Mouse (Mus musculus): ENCODE results near the gene Sipa1l3.

The Sipa1l3 gene

GRCm38 (mm10) chr7:29466585-29466984, 51.9 kb downstream of the Sipa1l3 start:
- peaks cover 80% of the 10 kb centered on the region for H3K4me1 ChIP-seq (replicated peaks; ENCODE audit: low read depth, low read length)
- no peaks in the 10 kb centered on the region for H3K27me3 ChIP-seq (ENCODE audit: insufficient read depth, low read length)
- H3K9me3 ChIP-seq (ENCODE audit: low read length): no peaks in the 10 kb centered on the region
- no peak overlapping the region for H3K4me3 ChIP-seq (replicated peaks; ENCODE audit: low read length)
- H3K36me3 ChIP-seq (ENCODE audit: insufficient read depth, low read length): peaks cover 8% of the 10 kb centered on the region; the same call in 1 of the 2 replicates
- TF ChIP-seq POU5F1 (IDR thresholded peaks at IDR 0.05; ENCODE audit: borderline replicate concordance, low read length) (no peak), NANOG (IDR thresholded peaks at IDR 0.05; ENCODE audit: borderline replicate concordance, low read length) (no peak), CTCF (conservative IDR thresholded peaks at IDR 0.05; ENCODE audit: low read length) (no peak)

DNA sequence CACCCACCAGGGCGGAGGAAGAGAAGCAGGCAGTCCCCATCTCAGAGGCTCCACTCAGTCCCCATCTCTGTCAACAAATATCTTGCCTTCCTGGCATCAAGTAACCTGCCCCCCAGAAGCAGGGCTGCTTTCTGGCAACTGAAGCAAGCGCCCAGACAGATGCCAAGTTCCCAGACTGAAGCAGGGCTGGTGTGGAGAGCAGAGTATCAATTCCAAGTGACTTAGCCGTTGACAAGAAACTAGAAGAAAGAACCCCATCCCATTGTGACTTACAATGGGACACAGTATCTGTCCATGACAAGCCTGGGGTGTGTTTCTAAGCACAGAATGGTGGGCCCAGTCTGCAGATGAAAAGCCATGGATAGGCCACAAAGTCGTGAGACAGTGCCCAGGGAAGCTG, 52.7 kb downstream of the Sipa1l3 start:
- Histone ChIP-seq H3K4me3 (replicated peaks; ENCODE audit: low read length) (no peak overlapping the region), H3K9me3 (ENCODE audit: low read length) (no peaks in the 10 kb centered on the region), H3K4me1 (replicated peaks; ENCODE audit: low read depth, low read length) (peaks cover 80% of the 10 kb centered on the region), H3K36me3 (ENCODE audit: insufficient read depth, low read length) (peaks cover 8% of the 10 kb centered on the region; the same call in 1 of the 2 replicates), H3K27me3 (ENCODE audit: insufficient read depth, low read length) (no peaks in the 10 kb centered on the region)
- TF ChIP-seq POU5F1 (IDR thresholded peaks at IDR 0.05; ENCODE audit: borderline replicate concordance, low read length) (no peak), CTCF (conservative IDR thresholded peaks at IDR 0.05; ENCODE audit: low read length) (no peak), NANOG (IDR thresholded peaks at IDR 0.05; ENCODE audit: borderline replicate concordance, low read length) (no peak)

- H3K36me3 ChIP-seq (ENCODE audit: insufficient read depth, low read length): peaks cover 8% of the 10 kb centered on the region
- H3K9me3 ChIP-seq (ENCODE audit: low read length): no peaks in the 10 kb centered on the region
- H3K4me3 ChIP-seq (replicated peaks; ENCODE audit: low read length): no peak overlapping the region
- H3K4me1 ChIP-seq (replicated peaks; ENCODE audit: low read depth, low read length): peaks cover 76% of the 10 kb centered on the region
- H3K27me3 ChIP-seq (ENCODE audit: insufficient read depth, low read length): no peaks in the 10 kb centered on the region
- TF ChIP-seq POU5F1 (IDR thresholded peaks at IDR 0.05; ENCODE audit: borderline replicate concordance, low read length): no peak
- no peak for TF ChIP-seq CTCF (conservative IDR thresholded peaks at IDR 0.05; ENCODE audit: low read length)
- TF ChIP-seq NANOG (IDR thresholded peaks at IDR 0.05; ENCODE audit: borderline replicate concordance, low read length): no peak
These were observed 55.6 kb downstream of the Sipa1l3 start for GRCm38 (mm10) chr7:29462820-29463219.

GRCm38 (mm10) chr7:29462178-29462577, 56.3 kb downstream of the Sipa1l3 start:
- no peaks in the 10 kb centered on the region for H3K27me3 ChIP-seq (ENCODE audit: insufficient read depth, low read length)
- H3K36me3 ChIP-seq (ENCODE audit: insufficient read depth, low read length): peaks cover 8% of the 10 kb centered on the region

GRCm38 (mm10) chr7:29461557-29461956, 56.9 kb downstream of the Sipa1l3 start:
- H3K36me3 ChIP-seq (ENCODE audit: insufficient read depth, low read length): peaks cover 11% of the 10 kb centered on the region
- no peaks in the 10 kb centered on the region for H3K9me3 ChIP-seq (ENCODE audit: low read length)

More at GRCm38 (mm10) chr7:29462178-29462577, 56.3 kb downstream of the Sipa1l3 start:
- TF ChIP-seq POU5F1 (IDR thresholded peaks at IDR 0.05; ENCODE audit: borderline replicate concordance, low read length): no peak
- no peak for TF ChIP-seq NANOG (IDR thresholded peaks at IDR 0.05; ENCODE audit: borderline replicate concordance, low read length)
- TF ChIP-seq CTCF (conservative IDR thresholded peaks at IDR 0.05; ENCODE audit: low read length): no peak
- Histone ChIP-seq H3K9me3 (ENCODE audit: low read length) (no peaks in the 10 kb centered on the region), H3K4me3 (replicated peaks; ENCODE audit: low read length) (no peak overlapping the region), H3K4me1 (replicated peaks; ENCODE audit: low read depth, low read length) (peaks cover 81% of the 10 kb centered on the region)

DNA sequence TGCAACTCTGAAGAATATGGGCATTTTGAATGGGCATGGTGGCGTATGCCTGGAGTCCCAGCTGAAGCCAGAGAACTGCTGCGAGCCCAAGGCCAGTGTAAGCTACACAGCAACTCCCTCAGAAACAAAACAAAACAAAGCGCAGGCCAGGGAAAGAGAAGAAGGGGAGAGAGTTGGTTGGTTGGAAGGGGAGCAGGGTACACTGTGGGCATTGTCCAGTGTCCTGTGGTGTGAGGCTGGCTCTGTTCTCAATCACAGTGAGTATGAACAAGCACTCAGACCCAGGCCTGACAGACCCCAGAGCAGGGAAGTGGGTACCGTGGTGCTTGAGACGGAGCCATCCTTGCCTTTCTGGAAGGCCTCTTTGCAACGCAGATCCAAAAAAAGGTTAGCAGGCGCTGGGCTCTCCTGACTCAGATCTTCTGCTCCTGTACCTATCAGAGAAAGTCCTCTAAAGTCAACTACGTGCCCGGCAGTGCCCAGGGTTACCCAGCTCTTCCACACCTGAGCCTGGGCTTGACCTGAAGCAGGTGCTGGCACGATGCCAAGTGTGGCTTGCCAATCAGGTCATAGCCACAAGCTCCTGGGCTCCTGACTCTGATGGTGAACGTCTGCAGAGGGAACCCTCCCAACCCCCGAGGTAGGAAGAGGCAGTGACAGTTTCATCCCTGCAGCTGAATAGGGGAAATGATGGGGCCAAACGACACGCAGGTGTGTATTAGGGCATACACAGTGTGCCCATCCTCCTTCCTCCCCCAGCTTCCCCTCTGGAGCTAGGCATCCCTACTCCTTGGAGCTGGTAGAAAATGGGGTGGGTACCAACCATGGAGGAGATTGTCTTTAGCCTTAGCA, 59.3 kb downstream of the Sipa1l3 start:
- Histone ChIP-seq H3K36me3 (ENCODE audit: insufficient read depth, low read length) (peaks cover 10% of the 10 kb centered on the region), H3K4me3 (replicated peaks; ENCODE audit: low read length) (no peak overlapping the region), H3K4me1 (replicated peaks; ENCODE audit: low read depth, low read length) (peaks cover 87% of the 10 kb centered on the region), H3K9me3 (ENCODE audit: low read length) (no peaks in the 10 kb centered on the region), H3K27me3 (ENCODE audit: insufficient read depth, low read length) (no peaks in the 10 kb centered on the region)
- TF ChIP-seq NANOG (IDR thresholded peaks at IDR 0.05; ENCODE audit: borderline replicate concordance, low read length): no peak
- TF ChIP-seq CTCF (conservative IDR thresholded peaks at IDR 0.05; ENCODE audit: low read length): no peak
- TF ChIP-seq POU5F1 (IDR thresholded peaks at IDR 0.05; ENCODE audit: borderline replicate concordance, low read length): no peak

More at GRCm38 (mm10) chr7:29461557-29461956, 56.9 kb downstream of the Sipa1l3 start:
- H3K4me1 ChIP-seq (replicated peaks; ENCODE audit: low read depth, low read length): peaks cover 81% of the 10 kb centered on the region
- no peak for TF ChIP-seq CTCF (conservative IDR thresholded peaks at IDR 0.05; ENCODE audit: low read length)
- TF ChIP-seq NANOG (IDR thresholded peaks at IDR 0.05; ENCODE audit: borderline replicate concordance, low read length): no peak
- no peak for TF ChIP-seq POU5F1 (IDR thresholded peaks at IDR 0.05; ENCODE audit: borderline replicate concordance, low read length)
- no peaks in the 10 kb centered on the region for H3K27me3 ChIP-seq (ENCODE audit: insufficient read depth, low read length)
- no peak overlapping the region for H3K4me3 ChIP-seq (replicated peaks; ENCODE audit: low read length)

DNA sequence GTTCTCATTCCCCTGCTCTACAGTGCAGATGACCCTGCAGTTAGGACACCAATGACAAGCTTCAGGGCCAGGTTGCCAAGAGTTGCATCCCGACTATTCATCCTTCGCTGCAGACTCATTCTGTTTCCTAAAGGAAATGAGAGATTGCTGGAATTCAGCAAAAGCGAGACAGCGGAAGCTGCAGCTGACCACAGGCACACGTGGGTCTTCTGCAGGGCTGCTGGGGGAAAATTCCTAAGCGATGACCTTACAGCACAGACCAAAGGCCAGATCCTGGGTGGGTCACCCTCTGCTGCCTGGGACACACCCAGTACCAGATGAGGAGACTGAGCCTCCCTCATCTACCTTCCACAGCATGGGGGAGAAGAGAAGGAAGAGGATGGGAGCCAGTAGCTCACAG, 60.7 kb downstream of the Sipa1l3 start:
- no peaks in the 10 kb centered on the region for H3K9me3 ChIP-seq (ENCODE audit: low read length)
- H3K4me3 ChIP-seq (replicated peaks; ENCODE audit: low read length): no peak overlapping the region; the same call in 1 of the 2 replicates
- H3K27me3 ChIP-seq (ENCODE audit: insufficient read depth, low read length): no peaks in the 10 kb centered on the region
- H3K36me3 ChIP-seq (ENCODE audit: insufficient read depth, low read length): peaks cover 7% of the 10 kb centered on the region
- H3K4me1 ChIP-seq (replicated peaks; ENCODE audit: low read depth, low read length): peaks cover 93% of the 10 kb centered on the region
- TF ChIP-seq POU5F1 (IDR thresholded peaks at IDR 0.05; ENCODE audit: borderline replicate concordance, low read length): no peak
- TF ChIP-seq CTCF (conservative IDR thresholded peaks at IDR 0.05; ENCODE audit: low read length): no peak
- TF ChIP-seq NANOG (IDR thresholded peaks at IDR 0.05; ENCODE audit: borderline replicate concordance, low read length): no peak

- Histone ChIP-seq H3K9me3 (ENCODE audit: low read length) (no peaks in the 10 kb centered on the region), H3K36me3 (ENCODE audit: insufficient read depth, low read length) (peaks cover 7% of the 10 kb centered on the region), H3K4me3 (replicated peaks; ENCODE audit: low read length) (no peak overlapping the region), H3K4me1 (replicated peaks; ENCODE audit: low read depth, low read length) (peaks cover 95% of the 10 kb centered on the region), H3K27me3 (ENCODE audit: insufficient read depth, low read length) (no peaks in the 10 kb centered on the region)
- TF ChIP-seq POU5F1 (IDR thresholded peaks at IDR 0.05; ENCODE audit: borderline replicate concordance, low read length) (no peak), NANOG (IDR thresholded peaks at IDR 0.05; ENCODE audit: borderline replicate concordance, low read length) (no peak), CTCF (conservative IDR thresholded peaks at IDR 0.05; ENCODE audit: low read length) (no peak)
These were observed 61.7 kb downstream of the Sipa1l3 start for GRCm38 (mm10) chr7:29456716-29457115.

All from E14TG2a.4 (cell line).